Mouse (Mus musculus): Measurements from ENCODE around the gene Hormad1.
"Not testable (repeated sequence)": the region's sequence is repeated elsewhere in the genome, so short reads cannot be mapped to it uniquely, and the experiment has no call there.

Gene Hormad1

GRCm38 (mm10) chr3:95561826-95562225 lies 2.3 kb downstream of the Hormad1 start:
- in situ Hi-C loops (cut with MboI) = no loop called here

DNA sequence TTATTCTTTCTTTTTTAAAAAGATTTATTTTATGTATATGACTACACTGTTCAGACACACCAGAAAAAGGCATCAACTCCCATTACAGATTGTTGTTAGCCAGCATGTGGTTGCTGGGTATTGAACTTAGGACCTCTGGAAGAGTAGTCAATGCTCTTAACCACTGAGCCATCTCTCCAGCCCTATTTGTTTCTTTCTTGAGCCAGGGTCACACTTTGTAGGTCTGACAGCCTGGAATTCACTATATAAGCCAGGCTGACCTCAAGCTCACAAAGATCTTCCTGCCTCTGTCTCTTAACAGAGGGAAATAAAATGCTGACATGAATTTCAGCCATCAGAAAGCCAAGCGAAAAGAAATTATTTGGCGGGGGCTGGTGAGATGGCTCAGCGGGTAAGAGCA lies 10.1 kb downstream of the Hormad1 start:
- in situ Hi-C loops (cut with MboI) = no loop called here

DNA sequence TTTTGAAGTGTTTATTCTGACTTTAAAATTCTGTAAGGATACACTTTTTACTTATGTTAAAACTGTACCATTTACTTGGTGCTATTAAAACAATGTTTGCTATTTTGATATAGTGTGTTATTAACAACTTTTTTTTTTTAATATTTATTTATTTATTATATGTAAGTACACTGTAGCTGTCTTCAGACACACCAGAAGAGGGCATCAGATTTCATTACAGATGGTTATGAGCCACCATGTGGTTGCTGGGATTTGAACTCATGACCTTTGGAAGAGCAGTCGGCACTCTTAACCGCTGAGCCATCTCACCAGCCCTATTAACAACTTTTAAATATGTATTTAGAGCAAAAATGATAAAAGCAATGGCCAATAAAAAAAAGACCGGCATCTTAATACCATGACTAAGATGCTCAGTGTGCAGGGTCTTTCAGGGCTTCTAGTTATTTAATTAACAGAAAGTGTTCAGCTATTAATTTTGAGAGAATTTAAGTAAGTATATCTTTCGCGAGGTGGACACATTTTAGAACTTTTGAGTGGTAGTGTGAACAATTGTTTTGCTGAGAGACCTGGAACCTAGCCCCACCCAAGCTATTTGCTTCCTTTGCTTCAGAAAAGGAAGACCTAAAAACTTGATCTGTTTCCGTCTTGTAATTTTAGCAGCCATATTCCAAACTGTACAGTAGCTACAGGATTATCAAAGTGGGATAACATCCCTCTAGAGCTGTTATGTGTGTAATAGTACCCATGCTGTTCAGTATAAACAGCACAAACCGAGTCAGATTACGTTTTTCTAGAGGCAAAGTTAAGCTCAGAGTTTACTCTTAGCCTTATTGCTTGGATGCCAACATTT lies 28.5 kb downstream of the Hormad1 start:
- in situ Hi-C loops (cut with MboI) = no loop called here

- in situ Hi-C loops (cut with MboI) = no loop called here
Measured at GRCm38 (mm10) chr3:95588604-95589086, 29.2 kb downstream of the Hormad1 start, which contains the start of gene Golph3l. Gene Golph3l (plus strand): TSS chr3:95588934.

GRCm38 (mm10) chr3:95598734-95599133 lies 39.3 kb downstream of the Hormad1 start:
- in situ Hi-C loops (cut with MboI) = no loop called here

DNA sequence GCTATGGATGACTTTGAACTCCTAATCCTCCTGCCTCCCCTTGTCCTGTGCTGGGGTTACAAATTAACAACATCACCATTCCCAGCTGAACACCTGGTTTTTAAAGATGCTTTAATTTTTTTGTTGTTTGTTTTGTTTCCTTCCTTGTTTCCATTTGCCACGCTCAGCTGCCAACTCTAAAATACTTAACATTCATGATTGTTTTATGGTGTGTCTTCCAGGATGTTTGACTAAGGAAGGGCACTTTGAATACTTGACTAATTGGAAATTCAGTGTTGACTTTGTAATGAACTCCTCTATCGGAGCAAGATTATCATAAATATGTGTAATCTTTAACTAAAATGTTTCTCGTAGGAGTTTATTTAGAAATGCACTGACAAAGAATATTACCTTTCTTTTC lies 41.8 kb downstream of the Hormad1 start:
- in situ Hi-C loops (cut with MboI) = no loop called here

DNA sequence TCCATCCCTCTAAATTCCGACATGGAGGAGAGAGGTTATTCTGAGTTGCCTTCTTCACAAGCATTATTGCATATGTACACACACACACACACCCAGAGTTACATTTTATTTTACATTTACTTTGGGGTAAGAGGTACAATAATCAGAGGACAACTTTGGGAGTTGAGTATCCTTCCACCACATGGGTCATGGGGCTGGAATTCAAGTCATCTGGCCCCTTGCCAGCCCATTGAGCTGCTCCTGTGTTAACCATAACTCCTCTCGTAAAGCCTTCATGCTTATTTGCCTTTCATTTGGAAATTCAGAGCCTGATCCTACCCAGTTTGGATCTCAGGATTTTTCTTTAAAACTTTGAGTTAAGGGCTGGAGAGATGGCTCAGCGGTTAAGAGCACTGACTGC lies 46.6 kb downstream of the Hormad1 start:
- in situ Hi-C loops (cut with MboI) = no loop called here

DNA sequence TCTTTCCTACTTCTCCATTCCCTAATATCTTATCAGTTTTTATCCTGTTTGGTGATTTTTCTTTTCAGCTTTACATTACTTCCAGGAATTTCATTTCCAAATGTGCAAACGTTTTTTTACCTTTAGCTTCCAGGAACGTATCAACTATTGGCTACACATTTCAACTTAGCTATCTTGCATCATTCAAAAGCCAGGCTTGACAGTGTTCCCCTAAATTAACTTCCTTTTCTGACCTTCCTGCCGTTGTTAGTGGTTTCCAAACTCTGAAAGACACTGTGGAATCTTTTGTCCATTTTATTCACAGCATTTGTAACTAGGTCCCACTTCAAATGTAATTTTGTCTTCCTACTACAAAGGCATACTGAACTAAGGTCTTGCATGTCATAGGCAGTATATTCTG lies 49.7 kb downstream of the Hormad1 start:
- in situ Hi-C loops (cut with MboI) = no loop called here

DNA sequence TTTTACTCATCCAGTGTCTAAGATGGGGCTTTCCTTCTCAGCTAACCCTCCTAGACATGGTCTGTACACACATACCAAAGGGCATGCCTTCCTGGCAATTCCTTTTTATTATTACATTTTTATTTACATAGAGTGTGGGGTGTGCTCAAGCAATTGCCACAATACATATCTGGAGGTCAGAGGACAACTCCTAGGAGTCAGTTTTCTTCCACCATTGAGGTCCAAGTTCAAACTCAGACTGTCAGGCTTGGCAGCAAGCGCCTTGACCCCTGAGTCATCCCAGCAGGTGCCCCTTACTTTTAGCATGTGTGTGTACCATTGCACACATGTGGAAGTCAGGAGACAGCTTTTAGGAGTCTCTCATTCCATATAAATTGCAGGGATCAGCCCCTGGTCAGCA lies 54.5 kb downstream of the Hormad1 start:
- in situ Hi-C loops (cut with MboI) = no loop called here

DNA sequence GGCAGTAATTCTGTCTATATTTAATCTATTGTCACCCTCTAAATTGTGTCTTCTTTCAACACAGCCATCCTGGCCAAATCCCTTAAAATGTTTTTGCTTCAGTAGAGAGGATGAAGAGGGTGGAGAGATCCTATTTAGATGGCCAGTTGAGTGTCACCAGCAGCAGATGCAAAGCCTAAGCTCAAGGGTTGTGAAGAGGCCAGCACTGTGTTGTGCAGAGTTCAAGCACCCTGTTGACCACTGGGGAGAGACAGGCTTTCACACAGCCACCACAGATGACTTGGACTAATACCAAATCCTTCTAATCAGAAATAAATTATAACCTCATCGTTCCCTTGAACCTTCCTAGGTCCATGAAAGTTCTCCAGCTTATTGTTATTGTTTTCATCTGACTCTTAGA lies 59.0 kb downstream of the Hormad1 start:
- in situ Hi-C loops (cut with MboI) = no loop called here

GRCm38 (mm10) chr3:95621241-95621640 lies 61.8 kb downstream of the Hormad1 start:
- in situ Hi-C loops (cut with MboI) = no loop called here

GRCm38 (mm10) chr3:95622421-95622820 lies 62.9 kb downstream of the Hormad1 start:
- in situ Hi-C loops (cut with MboI) = not testable (repeated sequence)

- in situ Hi-C loops (cut with MboI) = no loop called here
Measured at GRCm38 (mm10) chr3:95623551-95623950, 64.1 kb downstream of the Hormad1 start.

DNA sequence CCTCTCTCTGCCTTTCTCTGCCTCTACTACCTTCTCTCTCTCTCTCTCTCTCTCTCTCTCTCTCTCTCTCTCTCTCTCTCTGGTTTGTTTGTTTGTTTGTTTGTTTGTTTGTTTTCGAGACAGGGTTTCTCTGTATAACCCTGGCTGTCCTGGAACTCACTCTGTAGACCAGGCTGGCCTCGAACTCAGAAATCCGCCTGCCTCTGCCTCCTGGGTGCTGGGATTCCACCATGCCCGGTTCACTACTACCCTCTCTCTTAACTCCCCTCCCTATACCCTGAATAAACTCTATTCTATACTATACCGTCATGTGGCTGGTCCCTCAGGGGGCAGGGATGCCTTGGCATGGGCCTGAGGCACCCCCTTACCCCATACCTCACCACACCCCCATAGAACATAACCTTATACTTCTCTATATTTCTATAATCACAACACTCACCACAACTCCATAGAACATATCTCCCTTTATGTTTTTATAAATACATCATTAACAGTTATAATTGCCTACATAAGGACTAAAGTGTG lies 64.6 kb downstream of the Hormad1 start:
- in situ Hi-C loops (cut with MboI) = not testable (repeated sequence)

DNA sequence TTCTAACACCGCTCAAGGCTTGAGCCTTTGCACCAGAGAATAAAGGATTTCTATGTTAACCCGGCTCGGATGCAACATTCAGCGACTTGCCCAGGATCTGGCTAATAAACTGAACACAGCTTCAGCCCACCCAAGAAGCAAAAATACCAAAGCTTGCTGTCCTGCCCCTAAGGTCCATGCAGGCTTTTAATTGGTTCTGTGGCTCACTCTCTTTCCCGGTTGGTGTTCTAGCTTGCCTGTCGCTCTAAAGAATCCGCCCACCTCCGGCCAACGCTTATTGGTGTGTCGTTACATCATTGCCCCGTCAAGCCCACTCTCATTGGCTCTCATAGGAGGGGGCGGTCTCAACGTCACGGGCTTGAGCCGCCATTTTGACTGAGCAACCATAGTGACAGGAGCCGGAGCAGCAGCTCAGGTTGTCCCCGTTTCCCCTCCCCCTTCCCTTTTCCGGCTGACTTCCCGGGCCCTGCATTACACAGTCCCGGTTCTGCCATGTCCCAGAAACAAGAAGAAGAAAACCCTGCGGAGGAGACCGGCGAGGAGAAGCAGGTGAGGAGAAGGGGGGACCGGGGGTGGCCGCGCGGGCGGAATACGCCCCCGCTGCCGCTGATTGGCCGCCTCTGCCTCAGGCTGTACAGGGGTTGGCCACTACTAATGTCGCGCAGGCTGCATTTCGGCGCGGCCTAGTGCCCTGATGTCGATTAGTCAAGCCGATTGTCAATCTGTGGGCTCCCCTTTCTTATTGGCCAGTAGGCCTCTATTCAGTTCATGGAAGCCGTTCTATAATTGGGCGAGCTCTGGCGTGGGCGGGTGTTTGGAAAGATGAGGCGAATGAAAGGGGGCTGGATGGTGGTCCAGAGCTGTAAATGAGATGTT lies 65.4 kb downstream of the Hormad1 start, which contains the start of gene Ensa:
Gene Ensa, plus strand, starts transcription at position 366 of the 876 bp plus-strand sequence.
- in situ Hi-C loops (cut with MboI) = no loop called here

DNA sequence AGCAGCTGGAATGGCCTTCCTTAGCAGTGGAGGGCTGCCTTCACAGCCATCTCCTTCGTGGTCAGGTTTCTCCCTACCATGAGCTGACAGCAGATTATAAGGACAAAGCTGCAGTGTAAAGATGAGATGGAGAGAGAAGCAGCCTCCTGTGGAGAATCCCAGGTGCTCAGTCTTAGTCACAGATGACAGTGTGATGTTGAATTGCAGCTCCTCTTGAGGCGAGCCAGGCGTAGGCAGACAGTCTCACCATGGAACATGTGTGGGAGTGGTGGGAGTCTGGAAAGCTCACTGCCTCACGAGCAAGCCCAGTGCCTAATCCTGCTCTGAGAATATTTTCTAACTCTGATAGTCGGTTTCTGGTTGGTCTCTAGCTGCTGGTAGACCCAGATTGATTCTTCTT lies 68.3 kb downstream of the Hormad1 start:
- in situ Hi-C loops (cut with MboI) = no loop called here

GRCm38 (mm10) chr3:95629755-95630154 lies 70.3 kb downstream of the Hormad1 start:
- in situ Hi-C loops (cut with MboI) = no loop called here

- in situ Hi-C loops (cut with MboI) = no loop called here
Measured at GRCm38 (mm10) chr3:95630856-95631255, 71.4 kb downstream of the Hormad1 start.

DNA sequence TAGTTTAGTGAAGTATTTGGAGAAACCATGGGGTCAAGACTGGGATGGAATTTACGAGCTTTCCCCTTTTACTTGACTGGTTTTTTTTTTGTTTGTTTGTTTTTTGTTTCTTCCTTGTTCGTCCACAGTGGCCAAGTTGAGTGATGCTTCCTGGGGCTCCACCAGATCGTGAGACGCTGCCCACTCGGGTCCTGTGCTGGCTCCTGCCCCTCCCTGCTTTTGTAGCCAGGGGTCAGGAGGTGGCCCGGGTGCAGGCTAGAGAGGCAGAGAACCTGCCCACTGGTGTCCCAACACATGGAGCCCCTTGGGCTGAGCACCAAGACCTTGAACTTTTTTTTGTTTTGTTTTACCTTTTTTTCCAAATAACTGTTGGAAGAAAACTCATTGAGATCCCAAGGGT lies 71.8 kb downstream of the Hormad1 start:
- in situ Hi-C loops (cut with MboI) = no loop called here

GRCm38 (mm10) chr3:95632648-95633588 lies 73.4 kb downstream of the Hormad1 start:
- in situ Hi-C loops (cut with MboI) = no loop called here

- in situ Hi-C loops (cut with MboI) = no loop called here
Measured at GRCm38 (mm10) chr3:95635636-95636035, 76.2 kb downstream of the Hormad1 start.
